Comparison of ENCODE assay signal across 16 mouse cellular contexts in genomic region chr15:51206050-51206449, GRCm38 (mm10).
DNase-seq lines count a peak whose midpoint lies in the region; ATAC-seq lines count a peak whose summit lies in the region.
"Had no signal": no experiment of that assay in that cellular context is flagged by ENCODE, and none has a peak within 500 bp of the region (broad histone marks: within the 10 kb centered on the region; RNA-seq: fewer than 3 reads in every experiment).

No protein-coding gene starts in this region.

- peak; percentile 6 for DNase-seq in layer of hippocampus, adult 11-12 months (ENCODE audit: low spot score)
- no peak for DNase-seq in layer of hippocampus, adult 18-20 months (ENCODE audit: low spot score in 2 of 2)
- DNase-seq in left cerebral cortex, adult 8-10 months (ENCODE audit: low spot score in 2 of 2) = peak; percentile 8 to 62
- DNase-seq in right cerebral cortex, postnatal 10 days (ENCODE audit: low spot score in 2 of 2) = peak; percentile 29 to 31
- DNase-seq in kidney, postnatal 25 days = no peak
- DNase-seq in adrenal gland, postnatal 14 days = no peak
- no peak for DNase-seq in cerebellum, postnatal 36 days
- DNase-seq: cerebellum, adult 11-12 months; gastrocnemius, adult 2 months; kidney, adult 18-20 months; liver; thymus, adult 18-20 months; thymus, postnatal 4 days had no signal

- peak; percentile 95 for ATAC-seq in frontal cortex, adult (ENCODE audit: low TSS enrichment)
- ATAC-seq: forebrain, embryonic 15.5 days; Patski had no signal

Comparison
In these comparisons a context has a peak if more than half of its experiments do, and no peak if none do; other contexts are left out.
1. DNase-seq: peak in layer of hippocampus, adult 11-12 months (single experiment), left cerebral cortex, adult 8-10 months (2 of 2) and right cerebral cortex, postnatal 10 days (2 of 2); none in layer of hippocampus, adult 18-20 months (0 of 2), kidney, postnatal 25 days (0 of 2), adrenal gland, postnatal 14 days (single experiment) and cerebellum, postnatal 36 days (0 of 2).